Mouse (Mus musculus): ENCODE measurements around the gene Tmem178b.

The Tmem178b gene

GRCm38 (mm10) chr6:40177870-40178269 is 304.8 kb downstream of the Tmem178b start:
- WGBS: 28% methylated on average over 4 of the region's 4 CpGs

- WGBS: 86% methylated on average over 4 of the region's 4 CpGs
These were observed 307.5 kb downstream of the Tmem178b start for GRCm38 (mm10) chr6:40180551-40180950.

GRCm38 (mm10) chr6:40200661-40201060 is 327.6 kb downstream of the Tmem178b start:
- WGBS: 40% methylated on average over 3 of the region's 3 CpGs

- WGBS: 73% methylated on average over 2 of the region's 2 CpGs
These were observed 329.5 kb downstream of the Tmem178b start for GRCm38 (mm10) chr6:40202602-40203001.

GRCm38 (mm10) chr6:40205380-40205779 is 332.3 kb downstream of the Tmem178b start:
- WGBS: 64% methylated on average over 2 of the region's 2 CpGs

GRCm38 (mm10) chr6:40208014-40208413 is 334.9 kb downstream of the Tmem178b start:
- WGBS: 58% methylated on average over 3 of the region's 3 CpGs

- 68% methylated on average over 2 of the region's 2 CpGs for WGBS
These were observed 336.1 kb downstream of the Tmem178b start for GRCm38 (mm10) chr6:40209172-40209571.

GRCm38 (mm10) chr6:40217154-40217553 is 344.1 kb downstream of the Tmem178b start:
- WGBS: 96% methylated on average over 12 of the region's 12 CpGs

GRCm38 (mm10) chr6:40217651-40218050 is 344.6 kb downstream of the Tmem178b start:
- 90% methylated on average over 3 of the region's 3 CpGs for WGBS

- WGBS: 55% methylated on average over 11 of the region's 11 CpGs
These were observed 352.7 kb downstream of the Tmem178b start for GRCm38 (mm10) chr6:40225585-40226280.

GRCm38 (mm10) chr6:40228981-40229380 is 355.9 kb downstream of the Tmem178b start:
- 91% methylated on average over 2 of the region's 2 CpGs for WGBS

GRCm38 (mm10) chr6:40229985-40230384 is 356.9 kb downstream of the Tmem178b start:
- 54% methylated on average over 9 of the region's 9 CpGs for WGBS

GRCm38 (mm10) chr6:40234066-40234465 is 361.0 kb downstream of the Tmem178b start:
- WGBS: 28% methylated on average over 5 of the region's 5 CpGs

GRCm38 (mm10) chr6:40235793-40236470 is 362.9 kb downstream of the Tmem178b start:
- 32% methylated on average over 10 of the region's 10 CpGs for WGBS

- WGBS: 58% methylated on average over 13 of the region's 13 CpGs
These were observed 364.0 kb downstream of the Tmem178b start for GRCm38 (mm10) chr6:40236841-40237765.

- WGBS: 78% methylated on average over 3 of the region's 3 CpGs
These were observed 365.8 kb downstream of the Tmem178b start for GRCm38 (mm10) chr6:40238857-40239256.

- WGBS: 71% methylated on average over 2 of the region's 2 CpGs
These were observed 367.6 kb downstream of the Tmem178b start for GRCm38 (mm10) chr6:40240671-40241070.

- 86% methylated on average over 17 of the region's 17 CpGs for WGBS
These were observed 374.4 kb downstream of the Tmem178b start for GRCm38 (mm10) chr6:40247398-40247946.

- WGBS: 93% methylated on average over 1 of the region's 1 CpGs
These were observed 390.6 kb downstream of the Tmem178b start for GRCm38 (mm10) chr6:40263687-40264086.

- WGBS: 86% methylated on average over 5 of the region's 5 CpGs
These were observed 427.6 kb downstream of the Tmem178b start for GRCm38 (mm10) chr6:40300707-40301106.

- WGBS: 16% methylated on average over 6 of the region's 6 CpGs
These were observed 430.3 kb downstream of the Tmem178b start for GRCm38 (mm10) chr6:40303379-40303778.
